Mouse (Mus musculus): ENCODE results near the gene Plppr2.

GRCm38 (mm10) chr9:21948146-21948545 is 11.3 kb downstream of the Plppr2 start:
- no peak for TF ChIP-seq EP300 (IDR thresholded peaks at IDR 0.05; ENCODE audit: low read depth)
- TF ChIP-seq CTCF (IDR thresholded peaks at IDR 0.05; ENCODE audit: low read depth) = no peak

Measured in heart, postnatal 0 days (tissue).